Comparison of ENCODE assay signal across 9 mouse cellular contexts in the genomic region with DNA sequence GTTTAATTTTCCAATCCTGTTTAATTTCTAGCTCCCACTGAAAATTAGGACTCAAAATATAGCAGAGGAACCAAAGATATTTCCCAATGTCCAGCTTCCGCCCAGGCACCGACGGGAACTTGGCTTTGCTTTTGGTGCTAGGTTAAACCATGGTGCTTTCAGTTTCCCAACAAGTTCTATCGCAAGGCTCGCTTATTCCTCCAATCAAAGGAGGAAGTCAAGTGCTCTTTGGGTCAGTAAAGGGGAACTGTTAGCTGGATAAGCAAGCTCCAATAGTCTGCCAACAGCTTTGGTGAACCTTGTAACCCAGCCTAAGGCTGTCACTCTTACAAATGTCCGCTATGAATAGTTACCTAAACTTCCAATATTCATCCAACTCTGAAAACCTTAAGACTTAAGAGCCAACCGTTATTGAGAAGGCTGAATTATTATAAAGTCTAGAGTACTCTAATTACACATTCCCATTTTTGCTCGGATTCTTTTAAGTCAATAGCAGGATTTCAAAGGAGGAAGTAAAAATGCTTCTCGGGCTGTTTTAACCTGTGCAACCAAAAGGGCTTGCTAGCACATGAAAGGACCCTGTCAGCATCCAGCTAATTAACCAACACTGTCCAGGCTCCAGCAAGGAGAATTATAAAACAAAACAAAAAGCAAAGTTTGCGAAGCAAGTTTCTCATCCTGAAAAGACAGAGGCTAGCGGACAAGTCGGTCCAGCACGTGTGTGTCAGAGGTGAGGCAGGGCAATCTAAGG. TPM values are rescaled to one million over a fixed set of nuclear protein-coding genes. Genes with fewer than 3 reads are reported as not detected.
A peak's percentile ranks its signal among the peaks of the same experiment; 100 is the strongest.
DNase-seq lines count a peak whose midpoint lies in the region; ATAC-seq and TF ChIP-seq lines count a peak whose summit lies in the region.
"Had no signal": no experiment of that assay in that cellular context is flagged by ENCODE, and none has a peak within 500 bp of the region (broad histone marks: within the 10 kb centered on the region; RNA-seq: fewer than 3 reads in every experiment).

No protein-coding gene starts in this region.

- DNase-seq in layer of hippocampus, adult 2 months (ENCODE audit: low spot score in 2 of 2) = no peak
- DNase-seq in layer of hippocampus, postnatal 10 days (ENCODE audit: low spot score in 2 of 2) = no peak
- peak; percentile 25 to 38 for DNase-seq in heart, postnatal 36 days
- DNase-seq in liver, postnatal 0 days = peak; percentile 47
- no peak for DNase-seq in ovary, postnatal 36 days (ENCODE audit: low spot score)

- H3K27ac ChIP-seq in layer of hippocampus, adult 2 months = peak overlapping the region; percentile 98
- peak overlapping the region; percentile 89 for H3K27ac ChIP-seq in embryonic facial prominence, embryonic 13.5 days
- H3K27ac ChIP-seq in liver, postnatal 0 days (ENCODE audit: low read depth) = peak overlapping the region; percentile 92
- peak overlapping the region; percentile 87 for H3K27ac ChIP-seq in neural tube, embryonic 15.5 days (replicated peaks)

- peak overlapping the region; percentile 89 for H3K9ac ChIP-seq in embryonic facial prominence, embryonic 13.5 days
- peak overlapping the region; percentile 83 for H3K9ac ChIP-seq in liver, postnatal 0 days (replicated peaks)
- H3K9ac ChIP-seq in neural tube, embryonic 15.5 days (replicated peaks) = peak overlapping the region; percentile 79

- H3K4me2 ChIP-seq in embryonic facial prominence, embryonic 13.5 days = peak overlapping the region; percentile 68
- peak overlapping the region; percentile 78 for H3K4me2 ChIP-seq in liver, postnatal 0 days (ENCODE audit: low read depth, low read length)
- H3K4me2 ChIP-seq in neural tube, embryonic 15.5 days = peak overlapping the region; percentile 80

- peaks cover 22% of the 10 kb centered on the region for H3K36me3 ChIP-seq in embryonic facial prominence, embryonic 13.5 days
- peaks cover 12% of the 10 kb centered on the region for H3K36me3 ChIP-seq in liver, postnatal 0 days (replicated peaks; ENCODE audit: insufficient read depth, low read length)
- H3K36me3 ChIP-seq in neural tube, embryonic 15.5 days = peaks cover 14% of the 10 kb centered on the region

- no peak for TF ChIP-seq EP300 in liver, postnatal 0 days (IDR thresholded peaks at IDR 0.05; ENCODE audit: low read depth)

- no peak for ATAC-seq in embryonic facial prominence, embryonic 13.5 days (ENCODE audit: insufficient number of reproducible peaks, insufficient read depth, low FRiP score, low TSS enrichment, low read depth)
- peak; percentile 75 for ATAC-seq in liver, postnatal 0 days
- no peak for ATAC-seq in neural tube, embryonic 15.5 days (ENCODE audit: low FRiP score)
- ATAC-seq in inflammation-experienced regulatory T-cells, adult 6 months = no peak

- no peaks in the 10 kb centered on the region for H3K9me3 ChIP-seq in embryonic facial prominence, embryonic 13.5 days
- H3K9me3 ChIP-seq in liver, postnatal 0 days (ENCODE audit: low read length) = no peaks in the 10 kb centered on the region
- no peaks in the 10 kb centered on the region for H3K9me3 ChIP-seq in neural tube, embryonic 15.5 days (replicated peaks)

- no peak for TF ChIP-seq CTCF in layer of hippocampus, adult 2 months (conservative IDR thresholded peaks at IDR 0.05)
- no peak for TF ChIP-seq CTCF in liver, postnatal 0 days (IDR thresholded peaks at IDR 0.05; ENCODE audit: low read depth)

- intact Hi-C loops in heart, postnatal 36 days (cut with DNase I) = loop anchor here (2.0 kb wide), 1 partner anchor 86 kb away; no protein-coding TSS in a partner anchor

- peaks cover 19% of the 10 kb centered on the region; the same call in 1 of the 2 replicates for H3K4me1 ChIP-seq in embryonic facial prominence, embryonic 13.5 days
- peaks cover 13% of the 10 kb centered on the region for H3K4me1 ChIP-seq in liver, postnatal 0 days (ENCODE audit: insufficient read depth)
- peaks cover 36% of the 10 kb centered on the region for H3K4me1 ChIP-seq in neural tube, embryonic 15.5 days

- H3K27me3 ChIP-seq in embryonic facial prominence, embryonic 13.5 days = no peaks in the 10 kb centered on the region
- H3K27me3 ChIP-seq in liver, postnatal 0 days (ENCODE audit: insufficient read depth, low read length) = no peaks in the 10 kb centered on the region
- no peaks in the 10 kb centered on the region for H3K27me3 ChIP-seq in neural tube, embryonic 15.5 days (replicated peaks)

- 33% methylated on average over 13 of the region's 13 CpGs for WGBS in embryonic facial prominence, embryonic 13.5 days
- WGBS in liver, postnatal 0 days (ENCODE audit: insufficient replicate concordance) = 4% methylated on average over 13 of the region's 13 CpGs
- 42% methylated on average over 13 of the region's 13 CpGs for WGBS in neural tube, embryonic 15.5 days

- H3K4me3 ChIP-seq in layer of hippocampus, adult 2 months = peak overlapping the region; percentile 74
- H3K4me3 ChIP-seq in embryonic facial prominence, embryonic 13.5 days = peak overlapping the region; percentile 73
- peak overlapping the region; percentile 84 for H3K4me3 ChIP-seq in liver, postnatal 0 days (ENCODE audit: low read depth, low read length)
- peak overlapping the region; percentile 59 for H3K4me3 ChIP-seq in neural tube, embryonic 15.5 days (replicated peaks)

RNA-seq across cellular contexts. Expression of a gene that starts 1.2 kb away (rescaled TPM):
- 10 to 100 TPM; 60.3 to 65.3 TPM for total RNA-seq in layer of hippocampus, adult 2 months (2021)
- 10 to 100 TPM; 52.2 to 54.7 TPM for total RNA-seq in layer of hippocampus, postnatal 10 days (2021)
- 87.9 and 93.5 TPM in 2 replicates for polyA plus RNA-seq in embryonic facial prominence, embryonic 13.5 days (2015; fragmentation: Nextera tagmentation; extraction: Ambion mirVana)
- total RNA-seq in heart, postnatal 36 days (2021) = 10 to 100 TPM; 20.5 to 26.7 TPM
- polyA plus RNA-seq in liver, postnatal 0 days (2015; fragmentation: Nextera tagmentation; extraction: Ambion mirVana) = 20.0 TPM in 2 replicates
- 99.5 and 107 TPM in 2 replicates for polyA plus RNA-seq in neural tube, embryonic 15.5 days (2015; fragmentation: Nextera tagmentation; extraction: Ambion mirVana)
- polyA plus RNA-seq in inflammation-experienced regulatory T-cells, adult 6 months (2017; shearing (Covaris generic)) = 10 to 100 TPM; 38.8 to 58.9 (median 50.7) TPM

RNA-seq across cellular contexts. Expression of a gene that starts 24.3 kb away (rescaled TPM):
- total RNA-seq in layer of hippocampus, adult 2 months (2021) = not detected
- total RNA-seq in layer of hippocampus, postnatal 10 days (2021) = not detected
- polyA plus RNA-seq in embryonic facial prominence, embryonic 13.5 days (2015; fragmentation: Nextera tagmentation; extraction: Ambion mirVana) = 9.0 and 12.2 TPM in 2 replicates
- total RNA-seq in heart, postnatal 36 days (2021) = not detected
- polyA plus RNA-seq in liver, postnatal 0 days (2015; fragmentation: Nextera tagmentation; extraction: Ambion mirVana) = 0.59 and 0.67 TPM in 2 replicates
- 0.35 and 13.0 TPM in 2 replicates for polyA plus RNA-seq in neural tube, embryonic 15.5 days (2015; fragmentation: Nextera tagmentation; extraction: Ambion mirVana)
- not detected for polyA plus RNA-seq in inflammation-experienced regulatory T-cells, adult 6 months (2017; shearing (Covaris generic))
- total RNA-seq: adrenal gland, postnatal 36 days had no signal

RNA-seq across cellular contexts. Expression of a gene that starts 30.9 kb away (rescaled TPM):
- total RNA-seq in layer of hippocampus, adult 2 months (2021) = 100 to 1,000 TPM; 177 to 178 TPM
- 100 to 1,000 TPM; 154 to 163 TPM for total RNA-seq in layer of hippocampus, postnatal 10 days (2021)
- polyA plus RNA-seq in embryonic facial prominence, embryonic 13.5 days (2015; fragmentation: Nextera tagmentation; extraction: Ambion mirVana) = 165 and 192 TPM in 2 replicates
- 100 to 1,000 TPM; 366 to 397 TPM for total RNA-seq in heart, postnatal 36 days (2021)
- 122 and 124 TPM in 2 replicates for polyA plus RNA-seq in liver, postnatal 0 days (2015; fragmentation: Nextera tagmentation; extraction: Ambion mirVana)
- polyA plus RNA-seq in neural tube, embryonic 15.5 days (2015; fragmentation: Nextera tagmentation; extraction: Ambion mirVana) = 181 and 191 TPM in 2 replicates
- 100 to 1,000 TPM; 198 to 209 (median 201) TPM for polyA plus RNA-seq in inflammation-experienced regulatory T-cells, adult 6 months (2017; shearing (Covaris generic))

RNA-seq across cellular contexts. Expression of a gene that starts 41.9 kb away (rescaled TPM):
- total RNA-seq in layer of hippocampus, adult 2 months (2021) = under 1 TPM; 0.39 to 0.61 TPM
- under 1 TPM; 0.30 to 0.62 TPM for total RNA-seq in layer of hippocampus, postnatal 10 days (2021)
- 0.42 and 0.59 TPM in 2 replicates for polyA plus RNA-seq in embryonic facial prominence, embryonic 13.5 days (2015; fragmentation: Nextera tagmentation; extraction: Ambion mirVana)
- 1 to 10 TPM; 2.9 to 3.7 TPM for total RNA-seq in heart, postnatal 36 days (2021)
- polyA plus RNA-seq in liver, postnatal 0 days (2015; fragmentation: Nextera tagmentation; extraction: Ambion mirVana) = 0.13 and 0.14 TPM in 2 replicates
- 0.15 and 1.4 TPM in 2 replicates for polyA plus RNA-seq in neural tube, embryonic 15.5 days (2015; fragmentation: Nextera tagmentation; extraction: Ambion mirVana)
- polyA plus RNA-seq in inflammation-experienced regulatory T-cells, adult 6 months (2017; shearing (Covaris generic)) = not detected

Comparison
In these comparisons a context has a peak if more than half of its experiments do, and no peak if none do; other contexts are left out.
1. DNase-seq: peak in heart, postnatal 36 days (2 of 2) and liver, postnatal 0 days (single experiment); none in layer of hippocampus, adult 2 months (0 of 2), layer of hippocampus, postnatal 10 days (0 of 2) and ovary, postnatal 36 days (single experiment).
2. Peak in every context shown above with its lines, with median percentiles within 50 percentile points of each other: H3K27ac ChIP-seq, H3K4me3 ChIP-seq, H3K4me2 ChIP-seq and H3K9ac ChIP-seq.